Mouse (Mus musculus): Measurements from ENCODE around the gene Add3. TPM values are rescaled to one million over a fixed set of nuclear protein-coding genes. Genes with fewer than 3 reads are reported as not detected.

The Add3 gene
- polyA plus RNA-seq, 1 experiment from 2014 or later, result 34.5 TPM

Other genes with a start within 250 kb of the Add3 start
- gene Xpnpep1, start 100.2 kb upstream of the Add3 start, polyA plus RNA-seq (2015; fragmentation: Nextera tagmentation; extraction: Ambion mirVana), result 120 and 130 TPM in 2 replicates
- 21.0 and 26.7 TPM in 2 replicates for gene Mxi1, start 170.1 kb downstream of the Add3 start, polyA plus RNA-seq (2015; fragmentation: Nextera tagmentation; extraction: Ambion mirVana)
- gene Gm10197, start 231.3 kb downstream of the Add3 start, polyA plus RNA-seq (2015; fragmentation: Nextera tagmentation; extraction: Ambion mirVana), result not detected in 2 replicates

All from forebrain, embryonic 13.5 days (tissue).